Mouse (Mus musculus) layer of hippocampus, adult 9-11 months (tissue): ENCODE data around the gene Lhx3.

ENCODE experiments used
- DNase-seq: peaks from one replicate; pipeline ENCODE4 v3.0.0; 2022

Lhx3 gene

GRCm38 (mm10) chr2:26201926-26202848 lies 5.9 kb downstream of the Lhx3 start:
- no peak for DNase-seq

- DNase-seq: no peak
These were observed 9.6 kb downstream of the Lhx3 start for GRCm38 (mm10) chr2:26198488-26198887.

GRCm38 (mm10) chr2:26194552-26195339 lies 13.3 kb downstream of the Lhx3 start:
- no peak for DNase-seq

- no peak for DNase-seq
These were observed 19.6 kb downstream of the Lhx3 start for GRCm38 (mm10) chr2:26188517-26188916.

GRCm38 (mm10) chr2:26184352-26184751 lies 23.7 kb downstream of the Lhx3 start:
- DNase-seq: no peak

GRCm38 (mm10) chr2:26182646-26183045 lies 25.4 kb downstream of the Lhx3 start:
- DNase-seq: no peak

DNA sequence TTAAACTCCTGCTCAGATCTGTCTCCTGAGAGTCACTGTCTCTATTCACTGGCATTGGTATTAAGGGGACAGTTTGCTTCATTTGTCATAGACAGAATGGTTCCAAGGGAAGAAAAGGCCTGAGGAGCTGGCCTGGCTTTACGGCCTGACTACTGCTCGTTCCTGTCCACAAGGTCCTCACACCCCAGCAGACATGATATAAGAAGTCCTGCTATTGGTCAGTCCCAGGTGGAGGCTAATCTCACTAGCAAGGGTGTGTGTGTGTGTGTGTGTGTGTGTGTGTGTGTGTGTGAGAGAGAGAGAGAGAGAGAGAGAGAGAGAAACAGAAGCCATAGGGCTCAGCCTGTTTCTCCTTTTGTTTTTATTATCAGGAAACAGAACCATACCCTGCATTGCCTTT lies 30.9 kb downstream of the Lhx3 start:
- DNase-seq: no peak

DNA sequence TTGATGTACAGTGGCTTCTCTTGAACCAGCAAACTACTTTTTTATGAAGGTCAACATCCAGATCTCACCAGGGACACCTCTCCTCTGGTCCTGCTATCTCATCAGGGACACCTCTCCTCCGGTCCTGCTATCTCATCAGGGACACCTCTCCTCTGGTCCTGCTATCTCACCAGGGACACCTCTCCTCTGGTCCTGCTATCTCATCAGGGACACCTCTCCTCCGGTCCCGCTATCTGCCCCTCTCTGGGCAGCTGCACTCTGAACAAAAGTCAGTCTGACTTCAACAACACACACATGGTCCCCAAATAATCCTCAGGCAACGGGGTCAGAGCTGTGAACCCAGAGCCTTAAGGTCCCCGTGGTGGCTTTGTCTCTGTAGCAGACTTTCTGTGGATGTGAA lies 31.4 kb downstream of the Lhx3 start:
- DNase-seq: no peak

- DNase-seq: no peak
These were observed 32.9 kb downstream of the Lhx3 start for GRCm38 (mm10) chr2:26175191-26175590.

- DNase-seq: no peak
These were observed 35.9 kb downstream of the Lhx3 start for GRCm38 (mm10) chr2:26172166-26172565.

- no peak for DNase-seq
These were observed 37.7 kb downstream of the Lhx3 start for GRCm38 (mm10) chr2:26170376-26170775.

GRCm38 (mm10) chr2:26168843-26169579 lies 39.1 kb downstream of the Lhx3 start:
- no peak for DNase-seq

- DNase-seq: no peak
These were observed 41.2 kb downstream of the Lhx3 start for GRCm38 (mm10) chr2:26166890-26167289.

- DNase-seq: no peak
These were observed 50.0 kb downstream of the Lhx3 start for GRCm38 (mm10) chr2:26158064-26158463.

DNA sequence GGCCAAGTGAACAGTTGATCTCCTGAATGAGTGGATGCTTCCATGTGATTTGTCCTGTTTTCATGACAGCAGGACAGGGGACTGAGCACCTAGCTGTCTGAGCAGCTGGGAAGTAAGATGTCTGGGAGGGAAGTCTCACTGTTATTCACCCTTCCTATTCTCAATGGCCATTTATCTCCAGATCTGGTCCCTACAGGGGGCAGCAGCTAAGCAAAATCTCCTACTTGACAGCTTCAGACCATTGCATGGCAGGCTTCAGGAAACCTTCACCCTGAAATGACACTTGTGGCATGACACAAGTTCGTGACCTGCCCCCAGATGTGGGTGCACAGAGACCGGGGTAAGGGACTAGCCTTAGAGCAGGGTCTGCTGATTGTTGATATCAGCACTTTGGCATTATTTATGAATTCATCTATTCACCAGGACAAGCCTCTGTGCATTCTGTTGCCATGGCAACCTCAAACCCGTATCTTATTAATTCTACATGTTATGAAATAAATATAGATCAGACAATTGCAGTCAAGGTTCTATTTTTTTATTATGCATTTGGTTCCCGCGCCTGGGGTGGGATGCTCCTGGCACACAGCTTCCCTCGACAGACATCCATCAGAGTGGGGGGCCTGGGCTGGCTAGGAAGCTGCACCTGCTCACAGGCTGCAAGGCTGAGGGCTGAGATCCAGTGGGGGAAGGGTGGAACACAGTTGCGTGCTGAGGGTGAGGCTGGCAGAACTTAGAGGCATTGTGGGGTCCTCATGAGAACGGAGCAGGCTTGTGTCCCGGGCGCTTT lies 51.7 kb downstream of the Lhx3 start:
- peak; percentile 40 for DNase-seq

- DNase-seq: no peak
These were observed 52.4 kb downstream of the Lhx3 start for GRCm38 (mm10) chr2:26155737-26156136.

DNA sequence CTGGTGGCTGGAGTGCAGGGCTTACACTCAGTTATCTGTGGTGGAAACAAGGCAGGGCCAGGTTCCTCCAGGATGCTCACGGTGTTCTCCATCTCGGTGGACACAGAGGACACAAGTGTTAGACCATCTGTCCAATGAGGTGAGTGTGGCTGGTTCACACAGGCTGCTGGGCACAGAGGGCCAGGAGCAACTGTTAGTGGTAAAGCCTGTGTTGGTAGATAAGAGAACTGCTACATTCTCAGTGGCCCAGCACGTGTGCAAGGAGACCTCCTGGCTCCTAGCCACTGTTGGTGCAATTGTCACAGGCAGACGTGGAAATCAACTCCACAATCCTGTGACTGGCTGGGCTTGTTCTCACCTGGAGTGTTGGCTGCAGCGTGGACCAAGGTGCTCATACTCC lies 53.5 kb downstream of the Lhx3 start:
- DNase-seq: no peak

- no peak for DNase-seq
These were observed 54.2 kb downstream of the Lhx3 start for GRCm38 (mm10) chr2:26153909-26154340.

DNA sequence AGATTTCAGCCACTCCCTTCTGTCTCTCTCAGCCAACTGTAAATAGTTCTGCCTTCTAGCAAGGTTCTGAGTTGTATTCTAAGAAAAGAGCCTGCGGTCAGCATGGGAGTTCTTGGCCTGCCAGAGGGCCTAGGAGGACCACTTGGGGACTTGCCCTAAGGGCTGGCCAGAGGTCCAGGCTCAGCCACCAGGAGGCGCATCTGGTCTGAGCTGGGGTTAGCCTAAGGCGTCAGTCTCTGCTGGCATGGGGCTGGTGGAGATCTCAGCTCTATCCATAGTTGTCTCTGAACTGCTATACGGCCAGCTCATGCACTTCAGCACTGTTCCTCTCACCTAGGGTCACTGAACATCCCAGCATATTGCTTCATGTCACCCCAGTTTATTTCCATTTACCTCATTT lies 54.8 kb downstream of the Lhx3 start:
- no peak for DNase-seq
